Mouse (Mus musculus): ENCODE results near the gene Wfdc9.

DNA sequence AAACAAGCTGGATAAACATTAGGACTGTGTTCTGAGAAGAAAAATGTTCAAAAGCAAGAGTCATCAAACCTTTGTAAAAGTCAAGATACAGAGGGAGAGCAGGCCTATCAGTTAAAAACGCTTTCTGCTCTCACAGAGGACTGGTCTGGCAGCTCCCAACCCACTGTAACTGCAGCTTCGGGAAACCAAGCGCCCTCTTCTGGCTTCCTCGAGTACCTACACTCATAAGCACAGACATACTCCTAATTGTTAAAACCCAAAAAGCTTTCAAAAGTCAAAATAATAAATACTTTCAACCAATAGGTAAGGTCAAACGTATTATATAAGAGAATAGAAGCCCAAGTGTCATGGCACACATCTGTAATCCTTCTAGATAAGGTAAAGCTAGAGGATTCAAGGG is 47.9 kb upstream of the Wfdc9 start:
- TF ChIP-seq CTCF (IDR thresholded peaks at IDR 0.05; ENCODE audit: low read depth) (no peak), EP300 (optimal IDR thresholded peaks at IDR 0.05) (no peak)
